Mouse (Mus musculus): ENCODE measurements around the gene Ccdc93.

GRCm38 (mm10) chr1:121546844-121547243 lies 116.0 kb downstream of the Ccdc93 start:
- no peak for TF ChIP-seq CTCF (conservative IDR thresholded peaks at IDR 0.05; ENCODE audit: insufficient read depth, insufficient read length, low read depth, low read length)
- no peak for TF ChIP-seq POLR2A (IDR thresholded peaks at IDR 0.05; ENCODE audit: low read depth, low read length)

Measured in kidney, adult 2 months (tissue).